ENCODE assay signal across 27 mouse cellular contexts in genomic region chr4:114982619-114983018, GRCm38 (mm10). TPM values are rescaled to one million over a fixed set of nuclear protein-coding genes. Genes with fewer than 3 reads are reported as not detected.
DNase-seq lines count a peak whose midpoint lies in the region; ATAC-seq and TF ChIP-seq lines count a peak whose summit lies in the region.
"Had no signal": no experiment of that assay in that cellular context is flagged by ENCODE, and none has a peak within 500 bp of the region (broad histone marks: within the 10 kb centered on the region; RNA-seq: fewer than 3 reads in every experiment).

No protein-coding gene starts in this region.

- no peak for TF ChIP-seq CTCF in CH12.LX (conservative IDR thresholded peaks at IDR 0.05 in 1 of 2, IDR thresholded peaks at IDR 0.05 in 1 of 2; ENCODE audit: low read depth in 2 of 2, low read length in 2 of 2)

- in situ Hi-C loops in CH12.LX (cut with MboI; ENCODE audit: low pct_ligation_motif_present, low pct_unique_long_range_greater_than_20kb, low sequenced_read_pairs): no loop called here

- H3K27ac ChIP-seq in CH12.LX (ENCODE audit: insufficient read depth, low read depth): no peak overlapping the region
- H3K27ac ChIP-seq: embryonic facial prominence, embryonic 12.5 days; forebrain, embryonic 15.5 days; heart, adult 2 months; heart, embryonic 15.5 days had no signal

- peak; percentile 52 for DNase-seq in CH12.LX (ENCODE audit: extremely low read depth)
- DNase-seq in right cerebral cortex, postnatal 36 days (ENCODE audit: low spot score in 2 of 2): no peak
- no peak for DNase-seq in layer of hippocampus, postnatal 10 days (ENCODE audit: low spot score in 2 of 2)
- DNase-seq: adrenal gland, adult 8-10 months; adrenal gland, postnatal 36 days; cerebellum, adult 11 months; cerebellum, adult 8-10 months; cerebellum, postnatal 14 days; heart, adult 2 months had no signal

- TF ChIP-seq RAD21 in CH12.LX (IDR thresholded peaks at IDR 0.05; ENCODE audit: low read depth, low read length): no peak

- no peak for TF ChIP-seq POLR2A in CH12.LX (IDR thresholded peaks at IDR 0.05; ENCODE audit: low read depth, low read length)

- peaks cover 0 to 5% of the 10 kb centered on the region in 2 experiments for H3K36me3 ChIP-seq in CH12.LX (replicated peaks in 1 of 2; ENCODE audit: control insufficient read depth in 1 of 2, insufficient read depth in 1 of 2, low read length in 1 of 2)
- H3K36me3 ChIP-seq: embryonic facial prominence, embryonic 12.5 days; forebrain, embryonic 15.5 days; heart, embryonic 15.5 days had no signal

- no peaks in the 10 kb centered on the region for H3K9me3 ChIP-seq in CH12.LX (replicated peaks; ENCODE audit: low read length)
- H3K9me3 ChIP-seq: embryonic facial prominence, embryonic 12.5 days; forebrain, embryonic 15.5 days; heart, embryonic 15.5 days had no signal

- TF ChIP-seq EP300 in CH12.LX (IDR thresholded peaks at IDR 0.05; ENCODE audit: low read length): peak; percentile 45; the same call in 1 of the 2 replicates

- no peak overlapping the region for H3K4me2 ChIP-seq in CH12.LX (ENCODE audit: insufficient read depth, low read depth, poor library complexity, severe bottlenecking)
- H3K4me2 ChIP-seq: embryonic facial prominence, embryonic 12.5 days; forebrain, embryonic 15.5 days; heart, embryonic 11.5 days; heart, embryonic 15.5 days had no signal

- no peak overlapping the region for H3K9ac ChIP-seq in CH12.LX (ENCODE audit: insufficient read depth, low read depth)
- H3K9ac ChIP-seq: embryonic facial prominence, embryonic 12.5 days; forebrain, embryonic 15.5 days; heart, embryonic 15.5 days had no signal

- peaks cover 42% of the 10 kb centered on the region for H3K79me2 ChIP-seq in CH12.LX (replicated peaks; ENCODE audit: control insufficient read depth, extremely low read depth, insufficient read depth, poor library complexity, severe bottlenecking)

- dilution Hi-C loops in CH12.LX (cut with MboI; ENCODE audit: extremely low pct_ligation_motif_present, extremely low pct_unique_long_range_greater_than_20kb, low sequenced_read_pairs): no loop called here

- H3K4me1 ChIP-seq in CH12.LX (ENCODE audit: control insufficient read depth in 1 of 2, insufficient read depth in 2 of 2): peaks cover 0 to 37% of the 10 kb centered on the region in 2 experiments; a peak in 2 of 4 replicates

- peak; percentile 41 for ATAC-seq in common myeloid progenitor, adult 5-6 weeks (replicated peaks; ENCODE audit: low read depth, poor library complexity, severe bottlenecking)
- ATAC-seq in megakaryocyte progenitor cell, adult 5-6 weeks (replicated peaks; ENCODE audit: poor library complexity): peak; percentile 29; the same call in 1 of the 2 replicates
- no peak; the same call in 1 of the 2 replicates for ATAC-seq in monocyte, adult 5-6 weeks (replicated peaks; ENCODE audit: insufficient number of reproducible peaks, low FRiP score, low TSS enrichment, poor library complexity, severe bottlenecking)
- no peak for ATAC-seq in activated CD4-positive, CD25-positive, alpha-beta regulatory T cell, adult 4 months
- ATAC-seq: forebrain, embryonic 15.5 days; hindbrain, embryonic 16.5 days; inflammation-experienced regulatory T-cells, adult 6 months; intestine, postnatal 0 days; Patski had no signal

- no peak overlapping the region for H3K4me3 ChIP-seq in CH12.LX (replicated peaks in 1 of 3; ENCODE audit: low read depth in 2 of 3, low read length in 2 of 3, poor library complexity in 1 of 3)
- H3K4me3 ChIP-seq: embryonic facial prominence, embryonic 12.5 days; forebrain, embryonic 15.5 days; heart, adult 2 months; heart, embryonic 15.5 days had no signal

- H3K27me3 ChIP-seq in CH12.LX (replicated peaks): no peaks in the 10 kb centered on the region
- H3K27me3 ChIP-seq: embryonic facial prominence, embryonic 12.5 days; forebrain, embryonic 15.5 days; heart, embryonic 15.5 days; Patski had no signal

TF ChIP-seq in CH12.LX, 34 proteins besides CTCF, POLR2A, EP300 and RAD21:
- TF ChIP-seq NELFE (IDR thresholded peaks at IDR 0.05; ENCODE audit: low read depth, low read length): no peak
- TF ChIP-seq HCFC1 (IDR thresholded peaks at IDR 0.05; ENCODE audit: low read depth, low read length): no peak
- TF ChIP-seq MYC (IDR thresholded peaks at IDR 0.05; ENCODE audit: low read depth, low read length): peak; percentile 88
- peak; percentile 38; the same call in 1 of the 2 replicates for TF ChIP-seq MXI1 (IDR thresholded peaks at IDR 0.05; ENCODE audit: low read depth, low read length)
- TF ChIP-seq MAX (IDR thresholded peaks at IDR 0.05; ENCODE audit: low read length): peak; percentile 55; the same call in 1 of the 2 replicates

RNA-seq across cellular contexts. Expression of gene Cmpk1, which starts 4.4 kb away (rescaled TPM):
- total RNA-seq in CH12.LX (2012; rRNA removed): 27.2 and 35.9 TPM in 2 replicates
- total RNA-seq in CH12.LX (2014; rRNA removed): 115 and 127 TPM in 2 replicates
- 92.1 and 99.8 TPM in 2 replicates for polyA plus RNA-seq in CH12.LX (2012; ENCODE audit: insufficient read length, low read depth)
- total RNA-seq in common myeloid progenitor, adult 5-6 weeks (2017): 177 and 188 TPM in 2 replicates
- total RNA-seq in megakaryocyte progenitor cell, adult 5-6 weeks (2015): 76.3 and 76.4 TPM in 2 replicates
- total RNA-seq in megakaryocyte progenitor cell, adult 5-6 weeks (2017): 145 and 167 TPM in 2 replicates
- total RNA-seq in monocyte, adult 5-6 weeks (2017): 193 to 301 TPM (median 285 TPM) in 3 replicates
- 10 to 100 TPM; 81.9 to 83.6 TPM for polyA plus RNA-seq in activated CD4-positive, CD25-positive, alpha-beta regulatory T cell, adult 4 months (2017; shearing (Covaris generic))
- total RNA-seq in layer of hippocampus, postnatal 10 days (2021): 100 to 1,000 TPM; 110 to 114 TPM

RNA-seq across cellular contexts. Expression of gene Stil, which starts 17.3 kb away (rescaled TPM):
- 8.9 and 9.0 TPM in 2 replicates for total RNA-seq in CH12.LX (2012; rRNA removed)
- total RNA-seq in CH12.LX (2014; rRNA removed): 8.1 and 8.4 TPM in 2 replicates
- 9.7 and 11.8 TPM in 2 replicates for polyA plus RNA-seq in CH12.LX (2012; ENCODE audit: insufficient read length, low read depth)
- 17.3 and 29.3 TPM in 2 replicates for total RNA-seq in common myeloid progenitor, adult 5-6 weeks (2017)
- 38.4 and 42.3 TPM in 2 replicates for total RNA-seq in megakaryocyte progenitor cell, adult 5-6 weeks (2015)
- total RNA-seq in megakaryocyte progenitor cell, adult 5-6 weeks (2017): 13.2 and 13.6 TPM in 2 replicates
- 0.53 to 1.9 TPM (median 0.78 TPM) in 3 replicates for total RNA-seq in monocyte, adult 5-6 weeks (2017)
- 1 to 10 TPM; 6.0 to 6.7 TPM for polyA plus RNA-seq in activated CD4-positive, CD25-positive, alpha-beta regulatory T cell, adult 4 months (2017; shearing (Covaris generic))
- 1 to 10 TPM; 1.2 to 1.6 TPM for total RNA-seq in layer of hippocampus, postnatal 10 days (2021)

RNA-seq across cellular contexts. Expression of gene Foxe3, which starts 56.8 kb away (rescaled TPM):
- total RNA-seq in CH12.LX (2012; rRNA removed) (not detected in 2 replicates), CH12.LX (2014; rRNA removed) (not detected in 2 replicates)
- not detected in 2 replicates for polyA plus RNA-seq in CH12.LX (2012; ENCODE audit: insufficient read length, low read depth)
- not detected in 2 replicates for total RNA-seq in common myeloid progenitor, adult 5-6 weeks (2017)
- total RNA-seq in megakaryocyte progenitor cell, adult 5-6 weeks (2015): not detected in 2 replicates
- total RNA-seq in megakaryocyte progenitor cell, adult 5-6 weeks (2017): not detected in 2 replicates
- not detected in 3 replicates for total RNA-seq in monocyte, adult 5-6 weeks (2017)
- polyA plus RNA-seq in activated CD4-positive, CD25-positive, alpha-beta regulatory T cell, adult 4 months (2017; shearing (Covaris generic)): not detected
- total RNA-seq in layer of hippocampus, postnatal 10 days (2021): not detected
- total RNA-seq: adrenal gland, postnatal 36 days; ES-E14; gastrocnemius, adult 8-10 months; gastrocnemius, postnatal 4 days; heart, adult 2 months; heart, postnatal 25 days had no signal
- polyA plus RNA-seq: cortical plate, adult 2 months; forebrain, embryonic 15.5 days; heart, adult 2 months; heart, embryonic 11.5 days; heart, embryonic 15.5 days; hindbrain, embryonic 11.5 days; hindbrain, embryonic 16.5 days; inflammation-experienced regulatory T-cells, adult 6 months; intestine, postnatal 0 days; Patski had no signal

Comparison
In these comparisons a context has a peak if more than half of its experiments do, and no peak if none do; other contexts are left out.
1. ATAC-seq: peak in common myeloid progenitor, adult 5-6 weeks (single experiment) and megakaryocyte progenitor cell, adult 5-6 weeks (single experiment); none in monocyte, adult 5-6 weeks (single experiment) and activated CD4-positive, CD25-positive, alpha-beta regulatory T cell, adult 4 months (single experiment).